Mouse (Mus musculus): Measurements from ENCODE around the gene Fdps. TPM values are rescaled to one million over a fixed set of nuclear protein-coding genes. Genes with fewer than 3 reads are reported as not detected.

Fdps gene
- polyA plus RNA-seq, 1 experiment from 2014 or later, result 379 TPM

Other genes with a start within 250 kb of the Fdps start
- 9.1 and 9.5 TPM in 2 replicates for gene Msto1, start 188.0 kb downstream of the Fdps start, polyA plus RNA-seq (2015; fragmentation: Nextera tagmentation; extraction: Ambion mirVana)
- gene Ash1l, start 151.3 kb downstream of the Fdps start, polyA plus RNA-seq (2015; fragmentation: Nextera tagmentation; extraction: Ambion mirVana), result 4.9 and 5.5 TPM in 2 replicates
- 78.9 and 86.8 TPM in 2 replicates for gene Dap3, start 150.8 kb downstream of the Fdps start, polyA plus RNA-seq (2015; fragmentation: Nextera tagmentation; extraction: Ambion mirVana)
- gene Rusc1, start 8.6 kb downstream of the Fdps start, polyA plus RNA-seq (2015; fragmentation: Nextera tagmentation; extraction: Ambion mirVana), result 2.6 and 3.3 TPM in 2 replicates
- 0.11 TPM in 1 of 2 replicates, not detected in the other for gene Gm43738, start 860 bp downstream of the Fdps start, polyA plus RNA-seq (2015; fragmentation: Nextera tagmentation; extraction: Ambion mirVana)
- 102 and 104 TPM in 2 replicates for gene Pklr, start 34.2 kb upstream of the Fdps start, polyA plus RNA-seq (2015; fragmentation: Nextera tagmentation; extraction: Ambion mirVana)
- 0.29 and 0.32 TPM in 2 replicates for gene Hcn3, start 58.2 kb upstream of the Fdps start, polyA plus RNA-seq (2015; fragmentation: Nextera tagmentation; extraction: Ambion mirVana)
- gene Clk2, start 62.8 kb upstream of the Fdps start, polyA plus RNA-seq (2015; fragmentation: Nextera tagmentation; extraction: Ambion mirVana), result 6.4 and 8.4 TPM in 2 replicates
- 47.5 and 49.0 TPM in 2 replicates for gene Scamp3, start 75.5 kb upstream of the Fdps start, polyA plus RNA-seq (2015; fragmentation: Nextera tagmentation; extraction: Ambion mirVana)
- 2.0 and 2.4 TPM in 2 replicates for gene Fam189b, start 81.2 kb upstream of the Fdps start, polyA plus RNA-seq (2015; fragmentation: Nextera tagmentation; extraction: Ambion mirVana)
- 27.5 and 28.0 TPM in 2 replicates for gene Gba, start 101.0 kb upstream of the Fdps start, polyA plus RNA-seq (2015; fragmentation: Nextera tagmentation; extraction: Ambion mirVana)
- gene Thbs3, start 113.2 kb upstream of the Fdps start, polyA plus RNA-seq (2015; fragmentation: Nextera tagmentation; extraction: Ambion mirVana), result 1.3 and 2.0 TPM in 2 replicates
- 94.4 and 95.3 TPM in 2 replicates for gene Mtx1, start 125.1 kb upstream of the Fdps start, polyA plus RNA-seq (2015; fragmentation: Nextera tagmentation; extraction: Ambion mirVana)
- gene Muc1, start 127.1 kb upstream of the Fdps start, polyA plus RNA-seq (2015; fragmentation: Nextera tagmentation; extraction: Ambion mirVana), result 0.11 and 1.0 TPM in 2 replicates
- 129 and 131 TPM in 2 replicates for gene Krtcap2, start 144.0 kb upstream of the Fdps start, polyA plus RNA-seq (2015; fragmentation: Nextera tagmentation; extraction: Ambion mirVana)
- 0.14 and 0.28 TPM in 2 replicates for gene Trim46, start 144.3 kb upstream of the Fdps start, polyA plus RNA-seq (2015; fragmentation: Nextera tagmentation; extraction: Ambion mirVana)
- 51.9 and 59.4 TPM in 2 replicates for gene Dpm3, start 157.4 kb upstream of the Fdps start, polyA plus RNA-seq (2015; fragmentation: Nextera tagmentation; extraction: Ambion mirVana)
- 18.9 and 22.2 TPM in 2 replicates for gene Slc50a1, start 168.6 kb upstream of the Fdps start, polyA plus RNA-seq (2015; fragmentation: Nextera tagmentation; extraction: Ambion mirVana)
- 8.1 and 12.7 TPM in 2 replicates for gene Efna1, start 179.2 kb upstream of the Fdps start, polyA plus RNA-seq (2015; fragmentation: Nextera tagmentation; extraction: Ambion mirVana)
- 0.63 and 0.94 TPM in 2 replicates for gene Efna3, start 221.0 kb upstream of the Fdps start, polyA plus RNA-seq (2015; fragmentation: Nextera tagmentation; extraction: Ambion mirVana)
- gene Efna4, start 236.1 kb upstream of the Fdps start, polyA plus RNA-seq (2015; fragmentation: Nextera tagmentation; extraction: Ambion mirVana), result 0.51 and 0.60 TPM in 2 replicates
- gene Adam15, start 248.0 kb upstream of the Fdps start, polyA plus RNA-seq (2015; fragmentation: Nextera tagmentation; extraction: Ambion mirVana), result 9.0 and 11.2 TPM in 2 replicates

All from liver, embryonic 16.5 days (tissue).